Mouse (Mus musculus) heart, adult 18-20 months (tissue): ENCODE measurements around the gene Olfr1080. TPM values are rescaled to one million over a fixed set of nuclear protein-coding genes. Genes with fewer than 3 reads are reported as not detected.
"Not testable (repeated sequence)": the region's sequence is repeated elsewhere in the genome, so short reads cannot be mapped to it uniquely, and the experiment has no call there.

Experiments used
- DNase-seq, 2 experiments: peaks; one replicate each; pipeline ENCODE4 v3.0.0; 2021 to 2022; ENCODE audit warnings: mixed read lengths in 1 of 2
- long read RNA-seq, 2 experiments: library from polyadenylated mRNA; stranded (forward); transcript quantifications; one replicate each; pipeline ENCODE4 v2.0.0; 2021
- total RNA-seq, 2 experiments: library from RNA; stranded (reverse); gene quantifications; 2 replicates each; pipeline ENCODE4 v1.2.3; 2021

Gene Olfr1080
- not detected for total RNA-seq
- long read RNA-seq, experiment 1: 0 reads
- long read RNA-seq, experiment 2: 0 reads

- not testable (repeated sequence) for DNase-seq
Measured at GRCm38 (mm10) chr2:86558135-86558534, at the start of gene Olfr1080. Olfr1080 (minus strand) TSS chr2:86558235.

GRCm38 (mm10) chr2:86598866-86599265, 40.8 kb upstream of the Olfr1080 start, which contains the start of gene Olfr1082:
Olfr1082 (minus strand) TSS chr2:86598966.
- not testable (repeated sequence) for DNase-seq

DNA sequence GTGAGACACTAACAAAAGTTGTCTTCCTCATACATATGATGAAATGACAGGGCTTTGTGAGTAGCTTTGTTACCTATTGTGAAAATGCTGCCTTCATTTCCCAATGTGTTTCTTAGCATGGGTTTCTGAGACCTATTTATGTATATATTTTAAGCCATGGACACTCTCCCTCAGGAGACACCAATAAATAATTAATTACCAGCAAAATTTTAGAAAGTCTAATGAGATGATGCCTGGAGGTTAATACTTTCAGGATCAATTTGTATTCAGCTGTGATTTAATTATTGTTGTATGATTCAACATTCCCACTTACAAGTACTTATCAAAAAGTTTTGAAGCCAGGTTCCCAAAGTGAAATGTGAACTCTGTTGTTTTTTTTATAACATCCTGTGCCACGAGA, 15.7 kb downstream of the Olfr1080 start, which contains the start of gene Olfr1079:
Gene Olfr1079, minus strand, starts transcription at position 101 of the 400 bp plus-strand sequence.
- no peak for DNase-seq

DNA sequence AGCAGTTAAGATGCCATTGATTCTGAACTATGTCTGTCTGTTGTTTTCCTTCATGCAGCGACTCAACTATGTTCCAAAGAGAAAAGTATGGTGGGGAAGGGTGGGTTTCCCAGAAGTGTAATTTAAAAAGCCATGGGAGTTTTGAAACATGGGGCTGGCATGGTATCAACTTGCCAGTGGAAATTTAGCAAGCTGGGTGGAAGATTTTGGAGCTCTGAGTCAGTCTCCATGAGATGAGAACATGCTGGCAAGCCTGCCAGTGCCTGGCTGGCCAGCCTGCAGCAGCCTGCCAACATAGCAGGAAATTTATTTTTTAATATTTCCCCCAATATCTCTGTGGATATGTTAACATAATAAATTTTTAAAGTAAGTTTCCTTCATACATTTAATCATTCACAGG, 27.0 kb downstream of the Olfr1080 start:
- DNase-seq: no peak

DNA sequence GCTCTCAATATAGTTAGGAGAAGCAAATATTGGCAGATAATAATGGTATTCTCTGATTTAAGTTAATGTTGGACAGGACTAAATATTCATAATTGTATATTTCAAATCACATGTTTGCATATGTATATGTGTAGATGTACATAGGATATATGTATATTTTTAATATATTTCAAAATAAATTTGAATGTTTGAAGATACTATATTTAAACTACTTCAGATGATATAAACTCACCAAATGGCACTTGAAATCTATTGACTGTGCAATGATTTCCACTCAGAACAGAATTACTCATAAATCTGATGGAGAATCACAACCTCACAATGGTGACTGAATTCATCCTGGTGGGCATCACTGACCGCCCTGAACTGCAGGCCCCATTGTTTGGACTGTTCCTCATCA, 49.9 kb downstream of the Olfr1080 start, which contains the start of gene Olfr1076:
Gene Olfr1076, plus strand, starts transcription at position 301 of the 400 bp plus-strand sequence.
- DNase-seq: no peak

Other genes starting within 250 kb of the Olfr1080 start
- not detected for gene Olfr1053, start 243.0 kb downstream of the Olfr1080 start, total RNA-seq
- gene Olfr1054, start 222.8 kb downstream of the Olfr1080 start, total RNA-seq: not detected
- gene Olfr1055, start 208.0 kb downstream of the Olfr1080 start, total RNA-seq: not detected
- not detected for gene Olfr1056, start 195.8 kb downstream of the Olfr1080 start, total RNA-seq
- gene Olfr1057, start 179.8 kb downstream of the Olfr1080 start, total RNA-seq: not detected
- not detected for gene Olfr1058, start 169.7 kb downstream of the Olfr1080 start, total RNA-seq
- gene Olfr1061, start 144.2 kb downstream of the Olfr1080 start, total RNA-seq: not detected
- gene Olfr1062, start 131.5 kb downstream of the Olfr1080 start, total RNA-seq: not detected
- not detected for gene Olfr1065, start 107.6 kb downstream of the Olfr1080 start, total RNA-seq
- gene Olfr1066, start 102.0 kb downstream of the Olfr1080 start, total RNA-seq: not detected
- not detected for gene Olfr228, start 70.8 kb downstream of the Olfr1080 start, total RNA-seq
- gene Olfr1076, start 49.8 kb downstream of the Olfr1080 start, total RNA-seq: not detected
- not detected for gene Olfr1079, start 15.8 kb downstream of the Olfr1080 start, total RNA-seq
- gene Olfr1082, start 40.7 kb upstream of the Olfr1080 start, total RNA-seq: not detected
- gene Olfr1084, start 81.5 kb upstream of the Olfr1080 start, total RNA-seq: not detected
- not detected for gene Olfr1085, start 103.8 kb upstream of the Olfr1080 start, total RNA-seq
- gene Olfr1086, start 121.9 kb upstream of the Olfr1080 start, total RNA-seq: not detected
- gene Olfr1087, start 140.2 kb upstream of the Olfr1080 start, total RNA-seq: not detected
- not detected for gene Olfr1089, start 175.5 kb upstream of the Olfr1080 start, total RNA-seq
- gene Olfr1090, start 200.8 kb upstream of the Olfr1080 start, total RNA-seq: not detected
- not detected for gene Olfr1093, start 224.2 kb upstream of the Olfr1080 start, total RNA-seq